ENCODE assay signal across 10 mouse cellular contexts in the genomic region with DNA sequence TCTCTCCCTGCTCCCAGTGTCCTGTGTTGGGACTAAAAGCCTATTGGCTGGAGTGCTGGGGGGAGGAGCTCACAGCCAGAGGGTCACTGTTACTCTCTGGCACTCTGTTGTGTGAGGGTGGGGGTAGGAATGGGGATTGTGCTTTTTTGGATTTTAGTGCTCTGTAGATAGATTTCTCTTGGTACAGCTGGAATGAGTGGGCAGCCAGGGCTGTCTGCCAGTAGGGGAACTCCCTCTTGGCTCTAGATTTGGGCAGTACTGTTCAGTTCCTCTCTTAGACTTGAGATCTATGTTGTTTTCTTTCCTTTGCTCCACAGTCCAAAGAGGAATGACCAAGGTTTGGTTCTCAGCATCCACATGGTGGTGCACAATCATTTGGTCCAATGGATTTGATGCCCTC.
DNase-seq lines count a peak whose midpoint lies in the region; TF ChIP-seq lines count a peak whose summit lies in the region.
"Had no signal": no experiment of that assay in that cellular context is flagged by ENCODE, and none has a peak within 500 bp of the region (broad histone marks: within the 10 kb centered on the region; RNA-seq: fewer than 3 reads in every experiment).

No protein-coding gene starts in this region.

- H3K4me3 ChIP-seq in heart, embryonic 10.5 days = no peak overlapping the region
- no peak overlapping the region for H3K4me3 ChIP-seq in kidney, adult 2 months (ENCODE audit: insufficient read depth, low read depth, low read length)
- no peak overlapping the region for H3K4me3 ChIP-seq in thymus, adult 2 months (ENCODE audit: control insufficient read depth, insufficient read depth, low read length)
- H3K4me3 ChIP-seq: forebrain, embryonic 12.5 days had no signal

- H3K9me3 ChIP-seq in heart, embryonic 10.5 days = no peaks in the 10 kb centered on the region
- H3K9me3 ChIP-seq: forebrain, embryonic 12.5 days had no signal

- DNase-seq in heart, postnatal 10 days = peak; percentile 18 to 20
- DNase-seq in heart, embryonic 10.5 days (ENCODE audit: low spot score) = no peak
- DNase-seq in fibroblast of lung, adult 2 months (ENCODE audit: low read depth) = peak; percentile 43
- DNase-seq in layer of hippocampus, adult 8-10 months (ENCODE audit: low spot score in 2 of 2) = peak; percentile 6 to 28
- DNase-seq in left cerebral cortex, postnatal 36 days (ENCODE audit: low spot score in 2 of 2) = peak; percentile 39 to 54
- DNase-seq in spleen, adult 12 weeks (ENCODE audit: low spot score) = no peak
- no peak for DNase-seq in kidney, adult 2 months
- DNase-seq in thymus, adult 2 months = no peak

- no peak for TF ChIP-seq POLR2A in kidney, adult 2 months (IDR thresholded peaks at IDR 0.05; ENCODE audit: low read depth, low read length)
- TF ChIP-seq POLR2A in thymus, adult 2 months (IDR thresholded peaks at IDR 0.05; ENCODE audit: control insufficient read depth, extremely low read depth, insufficient read depth, low read length, poor library complexity) = no peak

- no peaks in the 10 kb centered on the region for H3K36me3 ChIP-seq in heart, embryonic 10.5 days
- H3K36me3 ChIP-seq in kidney, adult 2 months (ENCODE audit: control insufficient read depth, insufficient read depth, low read length) = no peaks in the 10 kb centered on the region
- no peaks in the 10 kb centered on the region for H3K36me3 ChIP-seq in thymus, adult 2 months (ENCODE audit: control insufficient read depth, insufficient read depth, low read length)
- H3K36me3 ChIP-seq: forebrain, embryonic 12.5 days had no signal

- H3K4me1 ChIP-seq in heart, embryonic 10.5 days = peaks cover 14% of the 10 kb centered on the region; the same call in 1 of the 2 replicates
- H3K4me1 ChIP-seq in kidney, adult 2 months (ENCODE audit: control insufficient read depth, insufficient read depth, low read length) = no peaks in the 10 kb centered on the region
- H3K4me1 ChIP-seq in thymus, adult 2 months (replicated peaks; ENCODE audit: control insufficient read depth, insufficient read depth, low read length) = no peaks in the 10 kb centered on the region
- H3K4me1 ChIP-seq: forebrain, embryonic 12.5 days had no signal

- no peak for TF ChIP-seq CTCF in kidney, adult 2 months (conservative IDR thresholded peaks at IDR 0.05; ENCODE audit: insufficient read depth, insufficient read length, low read depth, low read length)
- no peak for TF ChIP-seq CTCF in thymus, adult 2 months (IDR thresholded peaks at IDR 0.05; ENCODE audit: borderline replicate concordance, control insufficient read depth, extremely low read depth, insufficient read depth, low read length, poor library complexity)

- intact Hi-C loops in heart, postnatal 10 days (cut with DNase I) = no loop called here
- intact Hi-C loops in left cerebral cortex, postnatal 36 days (cut with DNase I) = no loop called here

- no peaks in the 10 kb centered on the region for H3K27me3 ChIP-seq in heart, embryonic 10.5 days (ENCODE audit: insufficient read depth, poor library complexity, severe bottlenecking)
- no peaks in the 10 kb centered on the region for H3K27me3 ChIP-seq in kidney, adult 2 months (replicated peaks; ENCODE audit: control insufficient read depth, insufficient read depth, low read length)
- H3K27me3 ChIP-seq in thymus, adult 2 months (ENCODE audit: control insufficient read depth, insufficient read depth, low read length) = no peaks in the 10 kb centered on the region
- H3K27me3 ChIP-seq: forebrain, embryonic 12.5 days had no signal

- no peak overlapping the region for H3K27ac ChIP-seq in heart, embryonic 10.5 days
- H3K27ac ChIP-seq in kidney, adult 2 months (ENCODE audit: insufficient read depth, low read depth, low read length) = no peak overlapping the region
- H3K27ac ChIP-seq in thymus, adult 2 months (ENCODE audit: control insufficient read depth, insufficient read depth, low read length) = no peak overlapping the region
- H3K27ac ChIP-seq: forebrain, embryonic 12.5 days; macrophage had no signal

Comparison
In these comparisons a context has a peak if more than half of its experiments do, and no peak if none do; other contexts are left out.
1. DNase-seq: peak in heart, postnatal 10 days (2 of 2), fibroblast of lung, adult 2 months (single experiment), layer of hippocampus, adult 8-10 months (2 of 2) and left cerebral cortex, postnatal 36 days (2 of 2); none in heart, embryonic 10.5 days (single experiment), spleen, adult 12 weeks (single experiment), kidney, adult 2 months (single experiment) and thymus, adult 2 months (single experiment).